Mouse (Mus musculus) megakaryocyte-erythroid progenitor cell, adult 5 weeks (primary cell): ENCODE measurements around the gene Mon1a. TPM values are rescaled to one million over a fixed set of nuclear protein-coding genes. Genes with fewer than 3 reads are reported as not detected.

Experiments used
- polyA plus RNA-seq: library from polyadenylated mRNA; stranded (reverse); fragments of >175 nt; gene quantifications from 2 replicates; pipeline ENCODE4 v1.2.3, GENCODE M21; 2012

Gene Mon1a
- 22.6 and 23.1 TPM in 2 replicates for polyA plus RNA-seq

DNA sequence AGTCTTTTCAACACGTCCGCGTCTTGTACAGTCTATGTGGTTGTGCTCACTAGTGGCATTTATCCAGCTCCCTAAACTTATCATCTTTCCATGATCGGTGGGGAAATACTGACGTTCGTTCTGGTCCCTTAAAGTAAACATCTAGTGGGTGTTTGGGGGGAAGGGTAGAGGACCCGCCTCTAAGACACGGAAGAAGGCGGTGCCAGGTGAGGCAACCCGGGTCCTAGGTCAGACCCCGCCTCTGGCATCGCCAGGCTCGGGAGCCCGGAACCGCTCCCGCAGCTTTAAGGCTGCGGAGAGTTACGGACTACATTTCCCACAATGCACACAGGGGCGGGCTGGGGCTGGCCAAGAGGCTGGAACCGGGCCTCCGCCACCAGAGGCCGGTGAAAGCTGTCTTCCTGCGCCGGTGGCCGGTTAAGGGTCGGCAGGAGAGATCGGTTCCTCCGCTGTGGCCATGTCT, at the start of gene Mon1a:
TSS of gene Mon1a (plus strand) at position 348 of the 463 bp plus-strand sequence.

DNA sequence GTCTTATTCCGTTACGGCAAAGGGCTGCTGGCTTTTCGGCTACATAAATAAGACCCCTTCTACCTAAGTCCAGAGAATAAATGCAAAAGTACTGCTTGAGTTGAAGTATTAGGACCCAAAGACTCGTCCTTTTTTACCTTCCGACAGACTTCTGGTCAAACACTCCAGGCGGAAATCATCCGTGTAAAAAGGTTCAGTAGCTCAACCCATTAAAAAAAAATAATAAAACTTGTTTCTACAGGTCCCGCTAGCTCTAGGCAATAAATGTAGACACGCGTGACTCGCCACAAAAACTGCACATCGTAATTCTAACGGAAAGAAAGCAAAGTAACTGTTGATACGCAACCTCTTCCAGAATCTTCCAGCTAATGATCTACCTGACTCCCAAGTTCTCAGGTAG, 14.8 kb upstream of the Mon1a start, which contains the start of gene Rbm6:
TSS of gene Rbm6 (minus strand) at position 101 of the 400 bp plus-strand sequence.

DNA sequence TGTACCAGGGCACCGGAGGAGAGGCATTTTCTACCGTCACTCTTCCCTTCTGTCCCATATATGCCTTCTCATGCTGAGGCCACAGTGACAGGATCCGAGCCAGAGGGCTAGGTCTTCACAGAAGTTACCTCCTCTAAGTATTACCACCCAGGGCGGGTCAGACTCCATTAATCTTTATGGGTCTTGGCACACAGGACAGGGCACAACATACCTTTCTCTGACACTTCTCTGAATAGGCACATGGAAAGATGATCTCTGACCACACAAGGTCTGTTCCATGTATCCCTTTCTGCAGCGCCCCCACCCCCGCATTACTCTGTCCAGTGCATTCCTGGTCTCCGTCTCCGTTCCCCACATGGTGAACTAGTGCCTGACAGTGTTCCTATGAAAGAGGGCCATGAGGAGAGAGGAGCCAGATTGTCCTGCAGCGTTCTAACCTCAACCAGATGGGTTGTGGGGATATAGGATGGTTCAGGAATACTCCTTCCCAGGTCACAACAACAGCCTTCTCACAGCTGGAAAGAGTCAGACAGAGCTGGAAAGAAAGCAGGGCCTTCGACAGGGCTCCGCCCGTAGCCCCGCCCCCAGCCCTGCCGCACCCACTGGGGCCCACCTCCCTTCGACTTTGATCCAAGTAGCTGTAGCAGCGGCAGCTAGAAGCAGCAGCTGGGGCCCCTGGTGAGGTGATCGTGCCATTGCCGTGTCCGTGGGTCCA, 18.5 kb downstream of the Mon1a start, which contains the start of gene Mst1r:
TSS of gene Mst1r (plus strand) at position 622 of the 715 bp plus-strand sequence.

DNA sequence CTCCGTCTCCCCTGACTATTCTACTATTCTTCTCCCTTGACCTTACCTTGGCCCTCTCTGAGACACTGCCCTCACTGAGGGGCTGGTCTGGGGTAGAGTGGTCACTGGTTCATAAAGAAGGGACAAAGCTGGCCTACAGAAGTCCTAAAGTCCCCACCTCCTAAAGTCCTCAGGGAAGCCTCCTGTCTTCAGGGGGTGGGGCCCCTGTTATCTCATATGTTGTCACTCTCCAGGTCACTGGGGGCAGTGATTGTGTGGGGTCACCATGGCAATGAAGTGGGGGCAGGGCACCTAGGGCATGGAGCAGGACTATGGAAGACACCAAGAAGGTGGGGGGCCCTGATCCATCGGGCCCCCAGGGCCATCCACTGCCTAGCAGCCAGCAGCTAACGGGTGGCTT, 40.2 kb downstream of the Mon1a start, which contains the start of gene Actl11:
TSS of gene Actl11 (plus strand) at position 301 of the 400 bp plus-strand sequence.

DNA sequence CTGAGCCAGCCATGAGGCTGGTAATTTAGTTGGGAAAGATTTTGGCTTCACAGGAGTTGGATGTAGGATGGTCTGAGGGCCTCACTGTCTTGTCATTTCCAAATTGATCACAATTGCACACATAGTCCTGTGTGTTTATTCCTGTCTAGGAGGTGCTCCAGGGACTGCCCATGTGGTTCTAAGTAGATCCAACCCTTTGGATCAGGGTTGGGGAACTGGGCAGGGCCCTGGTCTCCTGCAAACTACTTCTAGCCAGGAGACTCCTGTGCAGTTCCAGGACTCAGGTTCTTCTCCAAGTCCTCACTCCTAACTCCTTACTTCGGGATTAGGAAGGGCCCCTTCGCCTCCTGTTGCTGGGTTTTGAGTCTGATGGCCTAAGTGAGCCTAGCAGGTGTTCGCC, 47.4 kb downstream of the Mon1a start, which contains the start of gene Camkv:
TSS of gene Camkv (plus strand) at position 301 of the 400 bp plus-strand sequence.

DNA sequence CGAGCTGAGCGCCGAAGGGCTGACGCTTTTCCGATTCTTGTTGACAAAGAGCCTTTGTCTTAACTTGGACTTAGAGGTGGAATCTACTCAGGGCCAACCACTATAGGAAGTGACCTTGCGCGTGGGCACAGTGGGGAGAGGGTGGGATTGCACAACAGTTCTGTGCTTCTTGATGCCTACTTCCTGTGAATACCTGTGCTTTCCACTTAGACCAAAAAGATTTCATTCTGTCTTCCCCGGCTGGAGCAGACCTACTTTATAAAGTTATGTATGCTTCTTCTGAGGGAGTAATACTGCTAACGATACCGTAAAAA, 61.9 kb downstream of the Mon1a start, which contains the start of gene Traip:
TSS of gene Traip (plus strand) at position 215 of the 314 bp plus-strand sequence.

Other genes with a start within 250 kb of the Mon1a start
- 0.02 and 0.03 TPM in 2 replicates for gene Slc38a3, start 218.6 kb upstream of the Mon1a start, polyA plus RNA-seq
- 0.33 and 0.55 TPM in 2 replicates for gene Gnat1, start 208.4 kb upstream of the Mon1a start, polyA plus RNA-seq
- gene Sema3f, start 177.7 kb upstream of the Mon1a start, polyA plus RNA-seq, result 0.52 and 0.71 TPM in 2 replicates
- 22.6 and 29.7 TPM in 2 replicates for gene Rbm5, start 117.2 kb upstream of the Mon1a start, polyA plus RNA-seq
- gene Rbm6, start 14.9 kb upstream of the Mon1a start, polyA plus RNA-seq, result 21.8 and 30.9 TPM in 2 replicates
- gene Mst1r, start 18.7 kb downstream of the Mon1a start, polyA plus RNA-seq, result 0.18 and 0.50 TPM in 2 replicates
- not detected in 2 replicates for gene Actl11, start 40.3 kb downstream of the Mon1a start, polyA plus RNA-seq
- gene Camkv, start 47.5 kb downstream of the Mon1a start, polyA plus RNA-seq, result 0.26 and 0.68 TPM in 2 replicates
- gene Traip, start 62.0 kb downstream of the Mon1a start, polyA plus RNA-seq, result 2.5 and 4.6 TPM in 2 replicates
- 30.7 and 41.6 TPM in 2 replicates for gene Uba7, start 87.4 kb downstream of the Mon1a start, polyA plus RNA-seq
- 0.25 and 0.33 TPM in 2 replicates for gene Gm20661, start 94.9 kb downstream of the Mon1a start, polyA plus RNA-seq
- 69.0 and 83.7 TPM in 2 replicates for gene Inka1, start 97.7 kb downstream of the Mon1a start, polyA plus RNA-seq
- gene Cdhr4, start 104.3 kb downstream of the Mon1a start, polyA plus RNA-seq, result 0.28 and 1.4 TPM in 2 replicates
- gene Gm20662, start 108.2 kb downstream of the Mon1a start, polyA plus RNA-seq, result 0.04 and 0.06 TPM in 2 replicates
- gene Ip6k1, start 114.3 kb downstream of the Mon1a start, polyA plus RNA-seq, result 55.9 and 63.3 TPM in 2 replicates
- gene Gmppb, start 161.1 kb downstream of the Mon1a start, polyA plus RNA-seq, result 14.6 and 19.6 TPM in 2 replicates
- 2.5 TPM in 2 replicates for gene Amigo3, start 165.0 kb downstream of the Mon1a start, polyA plus RNA-seq
- 0.28 TPM in 1 of 2 replicates, not detected in the other for gene Mst1, start 192.3 kb downstream of the Mon1a start, polyA plus RNA-seq
- 100 and 113 TPM in 2 replicates for gene Rnf123, start 195.2 kb downstream of the Mon1a start, polyA plus RNA-seq
- gene Apeh, start 206.5 kb downstream of the Mon1a start, polyA plus RNA-seq, result 48.2 and 48.5 TPM in 2 replicates